ENCODE assay signal across 9 mouse cellular contexts in genomic region chr3:95992990-95993603, GRCm38 (mm10). TPM values are rescaled to one million over a fixed set of nuclear protein-coding genes. Genes with fewer than 3 reads are reported as not detected.
DNase-seq lines count a peak whose midpoint lies in the region; ATAC-seq lines count a peak whose summit lies in the region.
"Had no signal": no experiment of that assay in that cellular context is flagged by ENCODE, and none has a peak within 500 bp of the region (broad histone marks: within the 10 kb centered on the region; RNA-seq: fewer than 3 reads in every experiment).

No protein-coding gene starts in this region.

- H3K27me3 ChIP-seq in megakaryocyte, embryonic 14.5 days (replicated peaks) = no peaks in the 10 kb centered on the region
- H3K27me3 ChIP-seq in heart, embryonic 14.5 days (ENCODE audit: control insufficient read depth, insufficient read depth, low read length) = no peaks in the 10 kb centered on the region
- H3K27me3 ChIP-seq in limb, embryonic 13.5 days = no peaks in the 10 kb centered on the region
- H3K27me3 ChIP-seq in neural tube, embryonic 14.5 days (ENCODE audit: control insufficient read depth, insufficient read depth, low read length) = no peaks in the 10 kb centered on the region
- H3K27me3 ChIP-seq: Patski had no signal

- H3K4me3 ChIP-seq in megakaryocyte, embryonic 14.5 days (replicated peaks) = peak overlapping the region; percentile 94
- H3K4me3 ChIP-seq in heart, embryonic 14.5 days (ENCODE audit: control insufficient read depth in 1 of 2, insufficient read depth in 1 of 2, low read depth in 1 of 2, low read length in 2 of 2) = peak overlapping the region in 1 of 2 experiments; percentile 68; a peak in 2 of 4 replicates
- peak overlapping the region; percentile 80 for H3K4me3 ChIP-seq in limb, embryonic 13.5 days
- H3K4me3 ChIP-seq in neural tube, embryonic 14.5 days (ENCODE audit: low read depth, low read length) = peak overlapping the region; percentile 83

- peak overlapping the region; percentile 82 for H3K4me2 ChIP-seq in heart, embryonic 14.5 days (ENCODE audit: low read length)
- H3K4me2 ChIP-seq in limb, embryonic 13.5 days (replicated peaks) = peak overlapping the region; percentile 84
- peak overlapping the region; percentile 96 for H3K4me2 ChIP-seq in neural tube, embryonic 14.5 days (ENCODE audit: low read depth, low read length)

- H3K27ac ChIP-seq in heart, embryonic 14.5 days (replicated peaks in 1 of 2; ENCODE audit: control insufficient read depth in 1 of 2, insufficient read depth in 1 of 2, low read depth in 2 of 2, low read length in 2 of 2) = peak overlapping the region; percentile 97 to 98
- H3K27ac ChIP-seq in limb, embryonic 13.5 days = 0 out of 2 replicates have a peak overlapping the region, but pooled peaks have one; percentile 28
- 0 out of 2 replicates have a peak overlapping the region, but pooled peaks have one; percentile 40 for H3K27ac ChIP-seq in neural tube, embryonic 14.5 days (ENCODE audit: low read depth, low read length)

- peaks cover 64% of the 10 kb centered on the region for H3K36me3 ChIP-seq in megakaryocyte, embryonic 14.5 days (replicated peaks; ENCODE audit: low read length)
- peaks cover 48% of the 10 kb centered on the region for H3K36me3 ChIP-seq in heart, embryonic 14.5 days (ENCODE audit: control insufficient read depth, insufficient read depth, low read length)
- H3K36me3 ChIP-seq in limb, embryonic 13.5 days = peaks cover 49% of the 10 kb centered on the region
- peaks cover 39% of the 10 kb centered on the region for H3K36me3 ChIP-seq in neural tube, embryonic 14.5 days (ENCODE audit: control insufficient read depth, insufficient read depth, low read length)

- H3K4me1 ChIP-seq in megakaryocyte, embryonic 14.5 days = peaks cover 87% of the 10 kb centered on the region
- peaks cover 25 to 59% of the 10 kb centered on the region in 2 experiments for H3K4me1 ChIP-seq in heart, embryonic 14.5 days (ENCODE audit: control insufficient read depth in 2 of 2, insufficient read depth in 2 of 2, low read length in 2 of 2)
- peaks cover 41% of the 10 kb centered on the region for H3K4me1 ChIP-seq in limb, embryonic 13.5 days
- H3K4me1 ChIP-seq in neural tube, embryonic 14.5 days (ENCODE audit: control insufficient read depth, insufficient read depth, low read length) = peaks cover 35% of the 10 kb centered on the region

- no peak for ATAC-seq in megakaryocyte, adult 5-6 weeks (ENCODE audit: poor library complexity, severe bottlenecking)
- ATAC-seq in heart, embryonic 14.5 days (ENCODE audit: insufficient number of reproducible peaks, insufficient read depth, low FRiP score, low read depth) = no peak
- no peak for ATAC-seq in limb, embryonic 13.5 days (ENCODE audit: low FRiP score, low read depth)
- ATAC-seq in neural tube, embryonic 14.5 days (ENCODE audit: low read depth) = no peak
- no peak for ATAC-seq in erythroid progenitor cell, adult 5-6 weeks (replicated peaks; ENCODE audit: low FRiP score, poor library complexity, severe bottlenecking)
- ATAC-seq: Patski had no signal

- no peak for DNase-seq in thymus, postnatal 36 days
- no peak for DNase-seq in spleen, postnatal 14 days (ENCODE audit: low spot score in 2 of 2)

- peak overlapping the region; percentile 97 for H3K9ac ChIP-seq in heart, embryonic 14.5 days (ENCODE audit: low read length)
- H3K9ac ChIP-seq in limb, embryonic 13.5 days = peak overlapping the region; percentile 99
- peak overlapping the region; percentile 98 for H3K9ac ChIP-seq in neural tube, embryonic 14.5 days (replicated peaks; ENCODE audit: low read depth, low read length)

- no peaks in the 10 kb centered on the region for H3K9me3 ChIP-seq in megakaryocyte, embryonic 14.5 days
- no peaks in the 10 kb centered on the region for H3K9me3 ChIP-seq in heart, embryonic 14.5 days (ENCODE audit: control insufficient read depth, low read length)
- H3K9me3 ChIP-seq in limb, embryonic 13.5 days = no peaks in the 10 kb centered on the region
- H3K9me3 ChIP-seq in neural tube, embryonic 14.5 days (ENCODE audit: control insufficient read depth, low read length) = no peaks in the 10 kb centered on the region

- 5% methylated on average over 5 of the region's 5 CpGs for WGBS in heart, embryonic 14.5 days
- 63% methylated on average over 5 of the region's 5 CpGs for WGBS in limb, embryonic 13.5 days
- 24% methylated on average over 5 of the region's 5 CpGs for WGBS in neural tube, embryonic 14.5 days

RNA-seq across cellular contexts. Expression of gene Plekho1, which starts 2.7 kb away (rescaled TPM):
- polyA plus RNA-seq in megakaryocyte, embryonic 14.5 days (2012; ENCODE audit: insufficient read depth, low replicate concordance) = 556 and 663 TPM in 2 replicates
- 116 and 124 TPM in 2 replicates for total RNA-seq in megakaryocyte, adult 5-6 weeks (2015)
- total RNA-seq in megakaryocyte, adult 5-6 weeks (2017) = 104 and 119 TPM in 2 replicates
- 65.0 and 73.7 TPM in 2 replicates for polyA plus RNA-seq in heart, embryonic 14.5 days (2014; fragmentation: Nextera tagmentation; extraction: Ambion mirVana)
- polyA plus RNA-seq in limb, embryonic 13.5 days (2015; fragmentation: Nextera tagmentation; extraction: Ambion mirVana) = 58.3 and 60.0 TPM in 2 replicates
- polyA plus RNA-seq in neural tube, embryonic 14.5 days (2014; fragmentation: Nextera tagmentation; extraction: Ambion mirVana) = 45.5 and 49.2 TPM in 2 replicates
- total RNA-seq in erythroid progenitor cell, adult 5-6 weeks (2015; ENCODE audit: low replicate concordance) = 12.6 and 13.4 TPM in 2 replicates
- total RNA-seq in erythroid progenitor cell, adult 5-6 weeks (2017; ENCODE audit: low replicate concordance) = 8.6 and 18.6 TPM in 2 replicates

Comparison
In these comparisons a context has a peak if more than half of its experiments do, and no peak if none do; other contexts are left out.
1. H3K27ac ChIP-seq: peak in every context shown above with its lines; median percentile 98 in heart, embryonic 14.5 days; 40 in neural tube, embryonic 14.5 days; 28 in limb, embryonic 13.5 days.